Mouse (Mus musculus) CH12.LX (cell line): ENCODE data around the gene Tiam1. TPM values are rescaled to one million over a fixed set of nuclear protein-coding genes. Genes with fewer than 3 reads are reported as not detected.

ENCODE experiments used
- DNase-seq: peaks from one replicate; pipeline ENCODE4 v3.0.0-alpha.2; 2013; ENCODE audit errors: extremely low read depth
- H3K27ac ChIP-seq: 2 replicates; pipeline ENCODE4 v1.5.1; 2012; ENCODE audit warnings: low read depth, mild to moderate bottlenecking, control low read depth, moderate library complexity; ENCODE audit not compliant: insufficient read depth
- H3K27me3 ChIP-seq: replicated peaks from 2 replicates; pipeline ENCODE3; 2012; ENCODE audit warnings: inconsistent platforms
- H3K36me3 ChIP-seq, 2 experiments: replicated peaks in 1 of 2; 2 replicates each; pipeline versions ENCODE3 to v1.6.1; 2012; ENCODE audit warnings: inconsistent platforms in 1 of 2, low read length in 1 of 2, mild to moderate bottlenecking in 1 of 2, mixed read lengths in 1 of 2, moderate library complexity in 1 of 2; ENCODE audit not compliant: control insufficient read depth in 1 of 2, insufficient read depth in 1 of 2
- H3K4me1 ChIP-seq, 2 experiments: 2 replicates each; pipeline ENCODE4 v1.6.1; 2012; ENCODE audit warnings: inconsistent platforms in 1 of 2, moderate library complexity in 1 of 2; ENCODE audit not compliant: insufficient read depth in 2 of 2, control insufficient read depth in 1 of 2
- H3K4me2 ChIP-seq: 2 replicates; pipeline ENCODE4 v1.6.1; 2012; ENCODE audit warnings: low read depth, mild to moderate bottlenecking, control low read depth; ENCODE audit not compliant: poor library complexity, insufficient read depth, severe bottlenecking
- H3K4me3 ChIP-seq, 3 experiments: fragments of 150-350 bp in 1 of 3; sonication (generic) in 1 of 3; replicated peaks in 1 of 3; 2 replicates each; pipeline versions ENCODE3 to v1.5.1; 2011 to 2012; ENCODE audit warnings: low read depth in 2 of 3, low read length in 2 of 3, mild to moderate bottlenecking in 2 of 3, moderate library complexity in 2 of 3, control low read depth in 1 of 3, improper control_type of control experiment in 1 of 3, inconsistent platforms in 1 of 3, mixed read lengths in 1 of 3; ENCODE audit not compliant: poor library complexity in 1 of 3
- H3K79me2 ChIP-seq: replicated peaks from 2 replicates; pipeline ENCODE4 v1.6.1; 2012; ENCODE audit warnings: mild to moderate bottlenecking, moderate library complexity; ENCODE audit not compliant: control insufficient read depth, poor library complexity, insufficient read depth, severe bottlenecking; ENCODE audit errors: extremely low read depth
- H3K9ac ChIP-seq: 2 replicates; pipeline ENCODE4 v1.6.1; 2012; ENCODE audit warnings: low read depth, mild to moderate bottlenecking, control low read depth, moderate library complexity; ENCODE audit not compliant: insufficient read depth
- H3K9me3 ChIP-seq: replicated peaks from 2 replicates; pipeline ENCODE3; 2012; ENCODE audit warnings: low read length, inconsistent platforms, mixed read lengths
- BHLHE40 ChIP-seq: IDR thresholded peaks from 2 replicates; pipeline ENCODE4 v1.6.1; 2011; ENCODE audit warnings: mild to moderate bottlenecking, low read depth, low read length, improper control_type of control experiment
- CHD1 ChIP-seq: IDR thresholded peaks from 2 replicates; pipeline ENCODE4 v1.6.1; 2012; ENCODE audit warnings: low read depth, low read length, improper control_type of control experiment, inconsistent platforms
- E2F4 ChIP-seq: IDR thresholded peaks from 2 replicates; pipeline ENCODE4 v1.6.1; 2011; ENCODE audit warnings: low read depth, low read length, improper control_type of control experiment; ENCODE audit not compliant: insufficient replicate concordance
- EP300 ChIP-seq: IDR thresholded peaks from 2 replicates; pipeline ENCODE4 v1.6.1; 2011; ENCODE audit warnings: low read length, improper control_type of control experiment
- ETS1 ChIP-seq: conservative IDR thresholded peaks from 2 replicates; pipeline ENCODE4 v1.6.1; 2012; ENCODE audit warnings: low read depth, mild to moderate bottlenecking, inconsistent platforms, low read length, improper control_type of control experiment, moderate library complexity
- GABPA ChIP-seq: IDR thresholded peaks from 2 replicates; pipeline ENCODE4 v1.6.1; 2012; ENCODE audit warnings: low read depth, low read length, improper control_type of control experiment, inconsistent platforms; ENCODE audit not compliant: insufficient replicate concordance
- HCFC1 ChIP-seq: IDR thresholded peaks from 2 replicates; pipeline ENCODE4 v1.6.1; 2012; ENCODE audit warnings: low read depth, mild to moderate bottlenecking, inconsistent platforms, low read length, improper control_type of control experiment
- IRF4 ChIP-seq: IDR thresholded peaks from 2 replicates; pipeline ENCODE4 v1.6.1; 2014; ENCODE audit warnings: low read depth, mild to moderate bottlenecking, inconsistent platforms, low read length, improper control_type of control experiment
- JUND ChIP-seq: conservative IDR thresholded peaks from 2 replicates; pipeline ENCODE4 v1.6.1; 2011; ENCODE audit warnings: low read depth, low read length, improper control_type of control experiment
- KAT2A ChIP-seq: IDR thresholded peaks from 2 replicates; pipeline ENCODE4 v1.6.1; 2012; ENCODE audit warnings: low read length, improper control_type of control experiment, inconsistent platforms; ENCODE audit not compliant: insufficient replicate concordance
- MAFK ChIP-seq: IDR thresholded peaks from 2 replicates; pipeline ENCODE4 v1.6.1; 2011; ENCODE audit warnings: low read length, improper control_type of control experiment; ENCODE audit not compliant: insufficient replicate concordance
- MAZ ChIP-seq: IDR thresholded peaks from 2 replicates; pipeline ENCODE4 v1.6.1; 2012; ENCODE audit warnings: low read depth, mild to moderate bottlenecking, inconsistent platforms, low read length, improper control_type of control experiment, moderate library complexity
- MXI1 ChIP-seq: IDR thresholded peaks from 2 replicates; pipeline ENCODE4 v1.6.1; 2011; ENCODE audit warnings: mild to moderate bottlenecking, low read depth, low read length, improper control_type of control experiment
- MYC ChIP-seq: IDR thresholded peaks from 2 replicates; pipeline ENCODE4 v1.6.1; 2011; ENCODE audit warnings: low read depth, mild to moderate bottlenecking, improper control_type of control experiment, low read length
- NELFE ChIP-seq: IDR thresholded peaks from 2 replicates; pipeline ENCODE4 v1.6.1; 2011; ENCODE audit warnings: low read depth, low read length, improper control_type of control experiment
- PAX5 ChIP-seq: IDR thresholded peaks from 2 replicates; pipeline ENCODE4 v1.6.1; 2012; ENCODE audit warnings: low read length, inconsistent platforms, mixed read lengths
- POLR2AphosphoS2 ChIP-seq: IDR thresholded peaks from 2 replicates; pipeline ENCODE4 v1.6.1; 2011; ENCODE audit warnings: low read depth, low read length, improper control_type of control experiment
- RAD21 ChIP-seq: IDR thresholded peaks from 2 replicates; pipeline ENCODE4 v1.6.1; 2011; ENCODE audit warnings: low read depth, mild to moderate bottlenecking, low read length, improper control_type of control experiment, moderate library complexity
- RCOR1 ChIP-seq: conservative IDR thresholded peaks from 2 replicates; pipeline ENCODE4 v1.6.1; 2012; ENCODE audit warnings: low read depth, mild to moderate bottlenecking, inconsistent platforms, low read length, improper control_type of control experiment
- SMC3 ChIP-seq: IDR thresholded peaks from 2 replicates; pipeline ENCODE4 v1.6.1; 2011; ENCODE audit warnings: low read depth, low read length, improper control_type of control experiment
- TBP ChIP-seq: conservative IDR thresholded peaks from 2 replicates; pipeline ENCODE4 v1.6.1; 2011; ENCODE audit warnings: low read depth, low read length, improper control_type of control experiment
- UBTF ChIP-seq: IDR thresholded peaks from 2 replicates; pipeline ENCODE4 v1.6.1; 2012; ENCODE audit warnings: low read depth, mild to moderate bottlenecking, inconsistent platforms, low read length, improper control_type of control experiment, moderate library complexity
- USF1 ChIP-seq: IDR thresholded peaks from 2 replicates; pipeline ENCODE4 v1.6.1; 2014; ENCODE audit warnings: low read depth, mild to moderate bottlenecking, inconsistent platforms, low read length, improper control_type of control experiment
- USF2 ChIP-seq: conservative IDR thresholded peaks from 2 replicates; pipeline ENCODE4 v1.6.1; 2011; ENCODE audit warnings: low read depth, low read length, improper control_type of control experiment
- ZC3H11A ChIP-seq: IDR thresholded peaks from 2 replicates; pipeline ENCODE4 v1.6.1; 2012; ENCODE audit warnings: low read depth, mild to moderate bottlenecking, inconsistent platforms, low read length, improper control_type of control experiment
- ZKSCAN1 ChIP-seq: IDR thresholded peaks from 2 replicates; pipeline ENCODE4 v1.6.1; 2012; ENCODE audit warnings: low read depth, inconsistent platforms, low read length, improper control_type of control experiment, borderline replicate concordance
- ZMIZ1 ChIP-seq: IDR thresholded peaks from 2 replicates; pipeline ENCODE4 v1.6.1; 2012; ENCODE audit warnings: low read depth, mild to moderate bottlenecking, inconsistent platforms, low read length, improper control_type of control experiment
- ZNF384 ChIP-seq: IDR thresholded peaks from 2 replicates; pipeline ENCODE4 v1.6.1; 2012; ENCODE audit warnings: low read depth, low read length, improper control_type of control experiment, inconsistent platforms
- dilution Hi-C: fragments of 300-500 bp; cut with MboI; formaldehyde crosslinking; loops from 2 replicates; pipeline ENCODE4 v1.14.3; 2020; ENCODE audit warnings: low sequenced_read_pairs; ENCODE audit not compliant: extremely low pct_unique_long_range_greater_than_20kb, extremely low pct_ligation_motif_present
- in situ Hi-C: fragments of 300-500 bp; cut with MboI; formaldehyde crosslinking; loops from 3 replicates; pipeline ENCODE4 v1.14.3; 2019; ENCODE audit warnings: low sequenced_read_pairs, low pct_ligation_motif_present, low pct_unique_long_range_greater_than_20kb, mixed read lengths
- polyA plus RNA-seq: library from polyadenylated mRNA; unstranded; fragments of >175 nt; gene quantifications from 2 replicates; pipeline ENCODE4 v1.2.1, GENCODE M21; 2012; ENCODE audit warnings: low read depth; ENCODE audit not compliant: insufficient read length
- total RNA-seq, 2 experiments: library from RNA; depleted of rRNA; stranded (reverse); fragments of 300-350 nt in 1 of 2; fragments of >200 nt in 1 of 2; gene quantifications; 2 replicates each; pipeline ENCODE4 v1.2.3; 2012 to 2014

The Tiam1 gene
- total and polyA plus RNA-seq, 3 experiments, result 0.03 to 0.40 (median 0.04) TPM

- Histone ChIP-seq H3K4me3 (no peak overlapping the region), H3K36me3 (no peaks in the 10 kb centered on the region), H3K4me1 (no peaks in the 10 kb centered on the region), H3K27ac (no peak overlapping the region), H3K9me3 (peaks cover 56% of the 10 kb centered on the region), H3K79me2 (no peaks in the 10 kb centered on the region), H3K27me3 (peaks cover 46% of the 10 kb centered on the region), H3K9ac (no peak overlapping the region), H3K4me2 (no peak overlapping the region)
- no peak for DNase-seq
- dilution Hi-C loops (no loop called here), in situ Hi-C loops (no loop called here)
- TF ChIP-seq MAFK (no peak), POLR2AphosphoS2 (no peak), ZNF384 (no peak), UBTF (no peak), HCFC1 (no peak), EP300 (no peak), PAX5 (no peak), NELFE (no peak), RAD21 (no peak), USF1 (no peak), GABPA (no peak), RCOR1 (no peak), TBP (no peak), E2F4 (no peak), MXI1 (no peak), IRF4 (no peak), KAT2A (no peak), MYC (no peak), ETS1 (no peak)
Observed at GRCm38 (mm10) chr16:90090368-90090767, 53.2 kb downstream of the Tiam1 start.

GRCm38 (mm10) chr16:90087256-90087655 is 56.3 kb downstream of the Tiam1 start:
- H3K4me1 ChIP-seq, result no peaks in the 10 kb centered on the region
- H3K79me2 ChIP-seq, result no peaks in the 10 kb centered on the region
- H3K4me2 ChIP-seq, result no peak overlapping the region
- H3K9ac ChIP-seq, result no peak overlapping the region
- H3K9me3 ChIP-seq, result peaks cover 60% of the 10 kb centered on the region
- TF ChIP-seq ZKSCAN1, result no peak
- TF ChIP-seq CHD1, result no peak
- TF ChIP-seq PAX5, result no peak
- TF ChIP-seq MYC, result no peak
- no peak for TF ChIP-seq NELFE
- no peak for TF ChIP-seq BHLHE40
- TF ChIP-seq JUND, result no peak
- TF ChIP-seq KAT2A, result no peak
- no peak for TF ChIP-seq USF2
- no peak for TF ChIP-seq UBTF
- no peak for TF ChIP-seq ZC3H11A
- no peak for TF ChIP-seq USF1
- no peak for TF ChIP-seq MAZ
- TF ChIP-seq ZMIZ1, result no peak
- TF ChIP-seq HCFC1, result no peak
- TF ChIP-seq SMC3, result no peak
- TF ChIP-seq MAFK, result no peak
- TF ChIP-seq, all 38 proteins: peak for 0
- dilution Hi-C loops, result no loop called here
- H3K36me3 ChIP-seq, result no peaks in the 10 kb centered on the region
- no peak overlapping the region for H3K4me3 ChIP-seq
- H3K27ac ChIP-seq, result no peak overlapping the region
- in situ Hi-C loops, result no loop called here
- DNase-seq, result no peak
- H3K27me3 ChIP-seq, result peaks cover 32% of the 10 kb centered on the region
